24 mouse cellular contexts compared by ENCODE assay signal in genomic region chr12:108632501-108632900, GRCm38 (mm10).
A peak's percentile ranks its signal among the peaks of the same experiment; 100 is the strongest.
DNase-seq lines count a peak whose midpoint lies in the region; ATAC-seq and TF ChIP-seq lines count a peak whose summit lies in the region.
"Had no signal": no experiment of that assay in that cellular context is flagged by ENCODE, and none has a peak within 500 bp of the region (broad histone marks: within the 10 kb centered on the region; RNA-seq: fewer than 3 reads in every experiment).

No protein-coding gene starts in this region.

- H3K4me1 ChIP-seq in liver, embryonic 11.5 days (replicated peaks; ENCODE audit: control insufficient read depth, insufficient read depth, low read length), result peaks cover 49% of the 10 kb centered on the region
- H3K4me1 ChIP-seq in spleen, adult 2 months (ENCODE audit: control insufficient read depth, insufficient read depth, insufficient read length), result peaks cover 52% of the 10 kb centered on the region
- H3K4me1 ChIP-seq in liver, embryonic 15.5 days (replicated peaks), result peaks cover 52% of the 10 kb centered on the region
- H3K4me1 ChIP-seq: embryonic facial prominence, embryonic 10.5 days; embryonic facial prominence, embryonic 12.5 days; forebrain, embryonic 13.5 days; forebrain, embryonic 15.5 days had no signal

- TF ChIP-seq CTCF in spleen, adult 2 months (IDR thresholded peaks at IDR 0.05; ENCODE audit: extremely low read depth, insufficient read depth, insufficient read length, insufficient replicate concordance), result no peak

- H3K27ac ChIP-seq in liver, embryonic 11.5 days (ENCODE audit: low read depth, low read length), result no peak overlapping the region
- peak overlapping the region; percentile 87; the same call in 1 of the 2 replicates for H3K27ac ChIP-seq in spleen, adult 2 months (ENCODE audit: insufficient read depth, low read length)
- H3K27ac ChIP-seq in liver, embryonic 15.5 days (replicated peaks), result no peak overlapping the region
- H3K27ac ChIP-seq: embryonic facial prominence, embryonic 10.5 days; embryonic facial prominence, embryonic 12.5 days; forebrain, embryonic 13.5 days; forebrain, embryonic 15.5 days had no signal

- H3K27me3 ChIP-seq in liver, embryonic 11.5 days (replicated peaks; ENCODE audit: control insufficient read depth, insufficient read depth, low read length), result no peaks in the 10 kb centered on the region
- H3K27me3 ChIP-seq in spleen, adult 2 months (ENCODE audit: control insufficient read depth, insufficient read depth, low read length), result no peaks in the 10 kb centered on the region
- H3K27me3 ChIP-seq in liver, embryonic 15.5 days, result no peaks in the 10 kb centered on the region
- H3K27me3 ChIP-seq: CH12.LX; embryonic facial prominence, embryonic 12.5 days; forebrain, embryonic 13.5 days; forebrain, embryonic 15.5 days; Patski had no signal

- no peak overlapping the region for H3K9ac ChIP-seq in liver, embryonic 11.5 days (ENCODE audit: low read depth, low read length)
- no peak overlapping the region for H3K9ac ChIP-seq in liver, embryonic 15.5 days
- H3K9ac ChIP-seq: embryonic facial prominence, embryonic 12.5 days; forebrain, embryonic 13.5 days; forebrain, embryonic 15.5 days had no signal

- no peak for DNase-seq in liver, embryonic 11.5 days (ENCODE audit: low spot score)
- DNase-seq in liver, result no peak
- DNase-seq in spleen, adult 2 months (ENCODE audit: low read depth in 1 of 2, low spot score in 2 of 2), result no peak
- no peak for DNase-seq in spleen, adult 18-20 months
- DNase-seq in frontal cortex, adult 2 months (ENCODE audit: extremely low spot score in 1 of 2, low spot score in 1 of 2), result no peak
- no peak for DNase-seq in T-cell, adult 2 months (ENCODE audit: low spot score)
- DNase-seq: adrenal gland, adult 2 months; adrenal gland, postnatal 10 days; adrenal gland, postnatal 25 days; B cell, adult 2 months; cerebellum, adult 11 months; cerebellum, adult 18-20 months; cerebellum, adult 9-10 months; cerebellum, postnatal 10 days; cerebellum, postnatal 25 days had no signal

- H3K4me3 ChIP-seq in liver, embryonic 11.5 days (ENCODE audit: low read depth, low read length), result no peak overlapping the region
- no peak overlapping the region for H3K4me3 ChIP-seq in spleen, adult 2 months (ENCODE audit: extremely low read depth, insufficient read depth, insufficient read length)
- no peak overlapping the region for H3K4me3 ChIP-seq in liver, embryonic 15.5 days (replicated peaks)
- H3K4me3 ChIP-seq: embryonic facial prominence, embryonic 10.5 days; embryonic facial prominence, embryonic 12.5 days; forebrain, embryonic 13.5 days; forebrain, embryonic 15.5 days had no signal

- H3K4me2 ChIP-seq in liver, embryonic 11.5 days, result no peak overlapping the region
- no peak overlapping the region for H3K4me2 ChIP-seq in liver, embryonic 15.5 days
- H3K4me2 ChIP-seq: embryonic facial prominence, embryonic 12.5 days; forebrain, embryonic 13.5 days; forebrain, embryonic 15.5 days had no signal

- TF ChIP-seq POLR2A in spleen, adult 2 months (IDR thresholded peaks at IDR 0.05; ENCODE audit: low read depth, low read length), result no peak

- no peaks in the 10 kb centered on the region for H3K9me3 ChIP-seq in liver, embryonic 11.5 days (ENCODE audit: control insufficient read depth, low read length)
- no peaks in the 10 kb centered on the region for H3K9me3 ChIP-seq in liver, embryonic 15.5 days (replicated peaks)
- H3K9me3 ChIP-seq: embryonic facial prominence, embryonic 10.5 days; embryonic facial prominence, embryonic 12.5 days; forebrain, embryonic 13.5 days; forebrain, embryonic 15.5 days had no signal

- H3K36me3 ChIP-seq in liver, embryonic 11.5 days (ENCODE audit: control insufficient read depth, insufficient read depth, low read length), result no peaks in the 10 kb centered on the region
- H3K36me3 ChIP-seq in spleen, adult 2 months (ENCODE audit: control insufficient read depth, insufficient read depth, low read length), result no peaks in the 10 kb centered on the region
- no peaks in the 10 kb centered on the region for H3K36me3 ChIP-seq in liver, embryonic 15.5 days (replicated peaks)
- H3K36me3 ChIP-seq: forebrain, embryonic 15.5 days; G1E had no signal

- peak; percentile 66 for ATAC-seq in liver, embryonic 11.5 days (replicated peaks; ENCODE audit: low FRiP score)
- ATAC-seq in liver, embryonic 15.5 days (ENCODE audit: insufficient read depth), result peak; percentile 36; the same call in 1 of the 2 replicates
- ATAC-seq: CD4-positive, CD25-positive, alpha-beta regulatory T cell, adult 4 months; forebrain, embryonic 13.5 days; forebrain, embryonic 15.5 days; Patski had no signal
